Mouse (Mus musculus): ENCODE data around the gene Fgr. TPM values are rescaled to one million over a fixed set of nuclear protein-coding genes. Genes with fewer than 3 reads are reported as not detected.

Fgr gene
- polyA plus RNA-seq, 1 experiment from 2014 or later: 0.08 TPM

- WGBS: 19% methylated on average over 12 of the region's 12 CpGs
- H3K9ac ChIP-seq (replicated peaks; ENCODE audit: low read length): no peak overlapping the region
Measured at GRCm38 (mm10) chr4:133046691-133047352, 72.9 kb downstream of the Fgr start.

GRCm38 (mm10) chr4:133047353-133048105, 73.6 kb downstream of the Fgr start:
- no peak for ATAC-seq (replicated peaks; ENCODE audit: insufficient number of reproducible peaks, low FRiP score, low TSS enrichment, low read depth)
- peak overlapping the region; percentile 10; the same call in 1 of the 2 replicates for H3K4me2 ChIP-seq (ENCODE audit: low read depth, low read length)
- peak overlapping the region; percentile 25 for H3K9ac ChIP-seq (replicated peaks; ENCODE audit: low read length)
- WGBS: 7% methylated on average over 16 of the region's 16 CpGs
- H3K27ac ChIP-seq (replicated peaks; ENCODE audit: low read depth, low read length): peak overlapping the region; percentile 58
- H3K9me3 ChIP-seq (replicated peaks; ENCODE audit: control insufficient read depth, low read length): no peaks in the 10 kb centered on the region
- H3K36me3 ChIP-seq (replicated peaks; ENCODE audit: control insufficient read depth, insufficient read depth, low read depth, low read length): no peaks in the 10 kb centered on the region
- no peaks in the 10 kb centered on the region for H3K27me3 ChIP-seq (ENCODE audit: control insufficient read depth, insufficient read depth, low read length)
- peak; percentile 70 for DNase-seq (ENCODE audit: low spot score)
- H3K4me1 ChIP-seq (ENCODE audit: control insufficient read depth, insufficient read depth, low read length): peaks cover 66% of the 10 kb centered on the region
- H3K4me3 ChIP-seq (ENCODE audit: low read depth, low read length): no peak overlapping the region

More at GRCm38 (mm10) chr4:133046691-133047352, 72.9 kb downstream of the Fgr start:
- no peaks in the 10 kb centered on the region for H3K36me3 ChIP-seq (replicated peaks; ENCODE audit: control insufficient read depth, insufficient read depth, low read depth, low read length)
- H3K4me3 ChIP-seq (ENCODE audit: low read depth, low read length): no peak overlapping the region
- H3K27ac ChIP-seq (replicated peaks; ENCODE audit: low read depth, low read length): peak overlapping the region; percentile 58
- no peaks in the 10 kb centered on the region for H3K9me3 ChIP-seq (replicated peaks; ENCODE audit: control insufficient read depth, low read length)
- ATAC-seq (replicated peaks; ENCODE audit: insufficient number of reproducible peaks, low FRiP score, low TSS enrichment, low read depth): no peak
- peaks cover 68% of the 10 kb centered on the region for H3K4me1 ChIP-seq (ENCODE audit: control insufficient read depth, insufficient read depth, low read length)
- DNase-seq (ENCODE audit: low spot score): no peak
- no peaks in the 10 kb centered on the region for H3K27me3 ChIP-seq (ENCODE audit: control insufficient read depth, insufficient read depth, low read length)
- peak overlapping the region; percentile 10; the same call in 1 of the 2 replicates for H3K4me2 ChIP-seq (ENCODE audit: low read depth, low read length)

GRCm38 (mm10) chr4:133049071-133049920, 75.4 kb downstream of the Fgr start:
- ATAC-seq (replicated peaks; ENCODE audit: insufficient number of reproducible peaks, low FRiP score, low TSS enrichment, low read depth) (no peak), DNase-seq (ENCODE audit: low spot score) (no peak)
- H3K4me1 ChIP-seq (ENCODE audit: control insufficient read depth, insufficient read depth, low read length): peaks cover 54% of the 10 kb centered on the region
- no peak overlapping the region for H3K4me3 ChIP-seq (ENCODE audit: low read depth, low read length)
- WGBS: 64% methylated on average over 19 of the region's 19 CpGs
- H3K4me2 ChIP-seq (ENCODE audit: low read depth, low read length): no peak overlapping the region
- no peaks in the 10 kb centered on the region for H3K27me3 ChIP-seq (ENCODE audit: control insufficient read depth, insufficient read depth, low read length)
- H3K27ac ChIP-seq (replicated peaks; ENCODE audit: low read depth, low read length): no peak overlapping the region
- H3K9ac ChIP-seq (replicated peaks; ENCODE audit: low read length): 0 out of 2 replicates have a peak overlapping the region, but pooled peaks have one; percentile 11
- H3K9me3 ChIP-seq (replicated peaks; ENCODE audit: control insufficient read depth, low read length): no peaks in the 10 kb centered on the region
- no peaks in the 10 kb centered on the region for H3K36me3 ChIP-seq (replicated peaks; ENCODE audit: control insufficient read depth, insufficient read depth, low read depth, low read length)

DNA sequence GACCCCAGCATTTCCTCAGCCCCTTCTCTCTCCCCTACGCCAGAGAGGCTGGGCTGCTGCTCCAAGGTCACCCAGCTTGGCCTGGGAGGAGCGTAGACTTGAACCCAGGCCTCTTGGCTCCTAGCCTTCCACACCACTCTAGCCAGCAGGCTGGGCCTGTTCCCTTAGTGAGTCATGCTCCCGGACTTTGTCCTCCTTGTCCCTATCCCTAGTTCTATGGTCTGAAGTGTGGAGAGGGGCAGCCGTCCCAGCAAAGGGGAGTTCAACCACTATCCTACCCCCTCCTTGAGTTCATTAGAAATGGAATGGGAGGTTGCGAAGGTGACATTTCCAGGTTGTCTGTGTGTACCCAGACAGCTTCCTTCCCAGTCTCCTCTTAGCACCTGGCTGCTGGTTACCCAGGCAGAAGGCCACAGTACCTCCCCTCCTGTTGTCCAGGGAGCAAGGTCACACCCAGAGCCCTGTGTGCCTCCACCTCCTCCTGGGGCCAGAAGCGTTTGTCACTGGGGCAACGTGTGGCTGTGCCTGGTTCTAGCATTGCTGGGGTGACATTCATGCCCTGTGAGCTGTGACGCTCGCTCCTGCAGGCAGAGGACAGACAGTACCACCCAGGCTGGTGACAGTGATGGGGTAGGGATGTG, 76.4 kb downstream of the Fgr start:
- no peak overlapping the region for H3K9ac ChIP-seq (replicated peaks; ENCODE audit: low read length)
- no peaks in the 10 kb centered on the region for H3K36me3 ChIP-seq (replicated peaks; ENCODE audit: control insufficient read depth, insufficient read depth, low read depth, low read length)
- 69% methylated on average over 9 of the region's 9 CpGs for WGBS
- H3K4me2 ChIP-seq (ENCODE audit: low read depth, low read length): no peak overlapping the region
- DNase-seq (ENCODE audit: low spot score) (no peak), ATAC-seq (replicated peaks; ENCODE audit: insufficient number of reproducible peaks, low FRiP score, low TSS enrichment, low read depth) (no peak)
- no peak overlapping the region for H3K4me3 ChIP-seq (ENCODE audit: low read depth, low read length)
- no peak overlapping the region for H3K27ac ChIP-seq (replicated peaks; ENCODE audit: low read depth, low read length)
- H3K9me3 ChIP-seq (replicated peaks; ENCODE audit: control insufficient read depth, low read length): no peaks in the 10 kb centered on the region
- H3K27me3 ChIP-seq (ENCODE audit: control insufficient read depth, insufficient read depth, low read length): no peaks in the 10 kb centered on the region
- H3K4me1 ChIP-seq (ENCODE audit: control insufficient read depth, insufficient read depth, low read length): peaks cover 47% of the 10 kb centered on the region

DNA sequence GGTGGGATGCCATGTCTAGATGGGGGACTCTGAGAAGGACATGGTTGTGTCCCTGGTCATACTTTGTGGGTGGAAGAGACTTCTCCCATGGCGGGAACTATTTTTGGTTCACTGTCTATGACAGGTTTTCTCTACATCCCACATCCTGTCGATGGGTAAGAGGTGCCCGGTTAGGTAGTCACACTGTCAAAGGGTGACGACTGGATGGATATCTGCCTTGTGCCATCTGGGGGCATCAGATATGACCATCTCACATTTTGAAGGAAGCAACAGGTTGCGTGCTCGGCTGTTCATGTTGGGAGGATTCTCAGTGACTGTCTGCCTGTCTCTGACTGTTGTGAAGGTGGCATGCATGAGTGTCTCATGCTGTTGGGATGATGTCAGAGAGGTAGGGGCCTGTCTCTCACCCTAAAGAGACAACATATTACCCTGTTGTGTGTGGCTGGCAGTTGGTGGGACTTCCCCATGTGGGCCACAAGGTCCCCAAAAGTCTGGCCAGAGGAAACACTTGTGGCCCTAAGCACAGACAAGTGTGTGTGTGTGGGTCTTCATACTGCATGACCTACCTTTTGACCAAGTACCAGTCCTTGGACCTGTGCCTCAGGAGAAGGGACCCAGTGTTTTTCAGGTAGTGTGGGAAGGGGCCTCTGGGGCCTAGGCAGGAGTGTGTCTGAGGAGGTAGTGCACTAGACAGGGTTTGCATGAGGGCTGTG, 77.1 kb downstream of the Fgr start:
- no peak for DNase-seq (ENCODE audit: low spot score)
- H3K9ac ChIP-seq (replicated peaks; ENCODE audit: low read length): peak overlapping the region; percentile 1
- peak overlapping the region; percentile 10; the same call in 1 of the 2 replicates for H3K4me2 ChIP-seq (ENCODE audit: low read depth, low read length)
- WGBS: 93% methylated on average over 6 of the region's 6 CpGs
- H3K4me1 ChIP-seq (ENCODE audit: control insufficient read depth, insufficient read depth, low read length): peaks cover 48% of the 10 kb centered on the region
- no peak for ATAC-seq (replicated peaks; ENCODE audit: insufficient number of reproducible peaks, low FRiP score, low TSS enrichment, low read depth)
- H3K36me3 ChIP-seq (replicated peaks; ENCODE audit: control insufficient read depth, insufficient read depth, low read depth, low read length): no peaks in the 10 kb centered on the region
- H3K4me3 ChIP-seq (ENCODE audit: low read depth, low read length): no peak overlapping the region
- H3K27me3 ChIP-seq (ENCODE audit: control insufficient read depth, insufficient read depth, low read length): no peaks in the 10 kb centered on the region
- H3K27ac ChIP-seq (replicated peaks; ENCODE audit: low read depth, low read length): peak overlapping the region; percentile 85
- no peaks in the 10 kb centered on the region for H3K9me3 ChIP-seq (replicated peaks; ENCODE audit: control insufficient read depth, low read length)

DNA sequence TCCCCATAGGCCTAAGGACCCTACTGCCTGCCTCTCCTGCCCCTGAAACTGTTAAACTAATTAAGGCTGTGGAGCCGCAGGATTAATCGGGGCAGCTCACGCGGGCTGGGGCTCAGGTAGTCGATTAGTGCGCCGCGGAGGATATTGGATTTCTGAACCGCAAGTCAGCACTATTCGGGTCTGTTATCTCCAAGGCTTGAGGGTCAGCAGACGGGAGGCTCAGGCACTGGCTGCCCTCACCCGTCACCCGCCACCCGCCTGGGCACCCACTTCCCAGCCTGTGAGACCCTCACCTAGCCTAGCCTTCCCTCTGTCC, 77.6 kb downstream of the Fgr start:
- H3K27me3 ChIP-seq (ENCODE audit: control insufficient read depth, insufficient read depth, low read length): no peaks in the 10 kb centered on the region
- H3K36me3 ChIP-seq (replicated peaks; ENCODE audit: control insufficient read depth, insufficient read depth, low read depth, low read length): no peaks in the 10 kb centered on the region
- peak overlapping the region; percentile 1 for H3K9ac ChIP-seq (replicated peaks; ENCODE audit: low read length)
- H3K9me3 ChIP-seq (replicated peaks; ENCODE audit: control insufficient read depth, low read length): no peaks in the 10 kb centered on the region
- H3K4me2 ChIP-seq (ENCODE audit: low read depth, low read length): peak overlapping the region; percentile 10; the same call in 1 of the 2 replicates
- H3K27ac ChIP-seq (replicated peaks; ENCODE audit: low read depth, low read length): peak overlapping the region; percentile 85
- WGBS: 29% methylated on average over 14 of the region's 14 CpGs
- peaks cover 48% of the 10 kb centered on the region for H3K4me1 ChIP-seq (ENCODE audit: control insufficient read depth, insufficient read depth, low read length)
- ATAC-seq (replicated peaks; ENCODE audit: insufficient number of reproducible peaks, low FRiP score, low TSS enrichment, low read depth) (no peak), DNase-seq (ENCODE audit: low spot score) (no peak)
- H3K4me3 ChIP-seq (ENCODE audit: low read depth, low read length): no peak overlapping the region

Data from embryonic facial prominence, embryonic 11.5 days (tissue).